Mouse (Mus musculus) stomach, embryonic 16.5 days (tissue): Measurements from ENCODE around the gene Ccdc12. TPM values are rescaled to one million over a fixed set of nuclear protein-coding genes. Genes with fewer than 3 reads are reported as not detected.

Source experiments
- ATAC-seq: fragments of 200-750 bp; cut with Nextera tagmentation; 2 replicates; pipeline ENCODE4 v1.8.0; 2017; ENCODE audit warnings: moderate number of reproducible peaks, moderate TSS enrichment; ENCODE audit not compliant: insufficient read depth, low FRiP score
- H3K27ac ChIP-seq: fragments of 300-500 bp; sonication (generic); 2 replicates; pipeline ENCODE4 v1.5.1; 2014; ENCODE audit warnings: low read length
- H3K27me3 ChIP-seq: fragments of 300-500 bp; sonication (generic); 2 replicates; pipeline ENCODE4 v1.6.1; 2014; ENCODE audit warnings: low read length, control low read depth, mixed read lengths; ENCODE audit not compliant: control insufficient read depth, insufficient read depth
- H3K36me3 ChIP-seq: fragments of 300-500 bp; sonication (generic); 2 replicates; pipeline ENCODE4 v1.6.1; 2014; ENCODE audit warnings: low read length; ENCODE audit not compliant: control insufficient read depth, insufficient read depth
- H3K4me1 ChIP-seq: fragments of 300-500 bp; sonication (generic); 2 replicates; pipeline ENCODE4 v1.6.1; 2014; ENCODE audit warnings: low read length, control low read depth, mixed read lengths; ENCODE audit not compliant: control insufficient read depth, insufficient read depth
- H3K4me2 ChIP-seq: fragments of 300-500 bp; sonication (generic); 2 replicates; pipeline ENCODE4 v1.6.1; 2014; ENCODE audit warnings: low read depth, low read length, mixed read lengths
- H3K4me3 ChIP-seq: fragments of 300-500 bp; sonication (generic); replicated peaks from 2 replicates; pipeline ENCODE4 v1.5.1; 2014; ENCODE audit warnings: mild to moderate bottlenecking, low read length
- H3K9ac ChIP-seq: fragments of 300-500 bp; sonication (generic); 2 replicates; pipeline ENCODE4 v1.6.1; 2014; ENCODE audit warnings: low read length
- H3K9me3 ChIP-seq: fragments of 300-500 bp; sonication (generic); replicated peaks from 2 replicates; pipeline ENCODE4 v1.6.1; 2016; ENCODE audit warnings: low read length, control low read depth; ENCODE audit not compliant: control insufficient read depth
- WGBS: fragments of 180-500 bp; shearing (Covaris S2); extraction: QIAGEN DNeasy Blood & Tissue Kit; methylation state at CpG from one replicate; pipeline ENCODE4 v1.1.7; 2014; 5-methylcytosine and 5-hydroxymethylcytosine counted together
- polyA plus RNA-seq: library from polyadenylated mRNA; unstranded; fragments of >200 nt; fragmentation: Nextera tagmentation; extraction: Ambion mirVana; gene quantifications from 2 replicates; pipeline ENCODE4 v1.2.1, GENCODE M21; 2015

Gene Ccdc12
- polyA plus RNA-seq, 1 experiment from 2014 or later = 148 TPM

- H3K27ac ChIP-seq = peak overlapping the region; percentile 48; the same call in 1 of the 2 replicates
- 74% methylated on average over 11 of the region's 11 CpGs for WGBS
- H3K27me3 ChIP-seq = no peaks in the 10 kb centered on the region
- peak overlapping the region; percentile 89 for H3K4me2 ChIP-seq
- peak overlapping the region; percentile 61 for H3K4me3 ChIP-seq
- H3K9ac ChIP-seq = peak overlapping the region; percentile 81
- H3K9me3 ChIP-seq = no peaks in the 10 kb centered on the region
- H3K4me1 ChIP-seq = peaks cover 12% of the 10 kb centered on the region; the same call in 1 of the 2 replicates
- ATAC-seq = no peak
- no peaks in the 10 kb centered on the region for H3K36me3 ChIP-seq
Observed at GRCm38 (mm10) chr9:110625350-110625908, 30.9 kb upstream of the Ccdc12 start.

- no peak for ATAC-seq
- H3K4me2 ChIP-seq = no peak overlapping the region
- WGBS = 88% methylated on average over 15 of the region's 15 CpGs
- H3K4me3 ChIP-seq = no peak overlapping the region
- H3K9ac ChIP-seq = no peak overlapping the region
- H3K27ac ChIP-seq = no peak overlapping the region
- H3K36me3 ChIP-seq = no peaks in the 10 kb centered on the region
- H3K27me3 ChIP-seq = peaks cover 16% of the 10 kb centered on the region
- peaks cover 4% of the 10 kb centered on the region; the same call in 1 of the 2 replicates for H3K4me1 ChIP-seq
- no peaks in the 10 kb centered on the region for H3K9me3 ChIP-seq
Observed at GRCm38 (mm10) chr9:110630171-110630570, 26.1 kb upstream of the Ccdc12 start.

GRCm38 (mm10) chr9:110631191-110631590 lies 25.1 kb upstream of the Ccdc12 start:
- Histone ChIP-seq H3K9ac (no peak overlapping the region), H3K36me3 (no peaks in the 10 kb centered on the region), H3K4me1 (no peaks in the 10 kb centered on the region), H3K4me3 (no peak overlapping the region), H3K27ac (no peak overlapping the region), H3K9me3 (no peaks in the 10 kb centered on the region), H3K4me2 (peak overlapping the region; percentile 10; the same call in 1 of the 2 replicates), H3K27me3 (peaks cover 16% of the 10 kb centered on the region)
- ATAC-seq = no peak
- WGBS = 27% methylated on average over 10 of the region's 10 CpGs

- Histone ChIP-seq H3K36me3 (no peaks in the 10 kb centered on the region), H3K27ac (no peak overlapping the region), H3K4me2 (peak overlapping the region; percentile 10), H3K9me3 (no peaks in the 10 kb centered on the region), H3K4me3 (no peak overlapping the region), H3K27me3 (peaks cover 16% of the 10 kb centered on the region), H3K4me1 (no peaks in the 10 kb centered on the region), H3K9ac (no peak overlapping the region)
- ATAC-seq = no peak; the same call in 1 of the 2 replicates
- WGBS = 38% methylated on average over 30 of the region's 30 CpGs
Observed at GRCm38 (mm10) chr9:110631651-110632275, 24.5 kb upstream of the Ccdc12 start.

GRCm38 (mm10) chr9:110632671-110633070 lies 23.6 kb upstream of the Ccdc12 start:
- Histone ChIP-seq H3K9me3 (no peaks in the 10 kb centered on the region), H3K4me3 (no peak overlapping the region), H3K27me3 (peaks cover 16% of the 10 kb centered on the region), H3K4me1 (no peaks in the 10 kb centered on the region), H3K36me3 (no peaks in the 10 kb centered on the region), H3K27ac (no peak overlapping the region), H3K4me2 (no peak overlapping the region), H3K9ac (no peak overlapping the region)
- ATAC-seq = no peak
- 80% methylated on average over 15 of the region's 15 CpGs for WGBS

GRCm38 (mm10) chr9:110633882-110634281 lies 22.4 kb upstream of the Ccdc12 start:
- ATAC-seq = no peak
- Histone ChIP-seq H3K36me3 (no peaks in the 10 kb centered on the region), H3K4me1 (no peaks in the 10 kb centered on the region), H3K4me2 (no peak overlapping the region), H3K27me3 (peaks cover 16% of the 10 kb centered on the region), H3K27ac (no peak overlapping the region), H3K4me3 (no peak overlapping the region), H3K9me3 (no peaks in the 10 kb centered on the region), H3K9ac (no peak overlapping the region)
- WGBS = 81% methylated on average over 17 of the region's 17 CpGs

- Histone ChIP-seq H3K36me3 (no peaks in the 10 kb centered on the region), H3K4me3 (no peak overlapping the region), H3K4me1 (no peaks in the 10 kb centered on the region), H3K27ac (no peak overlapping the region), H3K4me2 (no peak overlapping the region), H3K9me3 (no peaks in the 10 kb centered on the region), H3K9ac (no peak overlapping the region), H3K27me3 (peaks cover 16% of the 10 kb centered on the region)
- 12% methylated on average over 19 of the region's 19 CpGs for WGBS
- no peak for ATAC-seq
Observed at GRCm38 (mm10) chr9:110635225-110635624, 21.1 kb upstream of the Ccdc12 start.

GRCm38 (mm10) chr9:110638611-110639021 lies 17.7 kb upstream of the Ccdc12 start:
- H3K9me3 ChIP-seq = no peaks in the 10 kb centered on the region
- no peaks in the 10 kb centered on the region for H3K36me3 ChIP-seq
- H3K27me3 ChIP-seq = no peaks in the 10 kb centered on the region
- no peaks in the 10 kb centered on the region for H3K4me1 ChIP-seq
- peak; percentile 12; the same call in 1 of the 2 replicates for ATAC-seq
- H3K4me2 ChIP-seq = no peak overlapping the region
- H3K4me3 ChIP-seq = no peak overlapping the region
- H3K27ac ChIP-seq = no peak overlapping the region
- H3K9ac ChIP-seq = no peak overlapping the region
- 78% methylated on average over 10 of the region's 10 CpGs for WGBS

GRCm38 (mm10) chr9:110641006-110641405 lies 15.3 kb upstream of the Ccdc12 start:
- no peak overlapping the region for H3K4me2 ChIP-seq
- no peaks in the 10 kb centered on the region for H3K27me3 ChIP-seq
- WGBS = 76% methylated on average over 5 of the region's 5 CpGs
- no peak overlapping the region for H3K4me3 ChIP-seq
- H3K9ac ChIP-seq = no peak overlapping the region
- H3K9me3 ChIP-seq = no peaks in the 10 kb centered on the region
- H3K4me1 ChIP-seq = no peaks in the 10 kb centered on the region
- H3K27ac ChIP-seq = no peak overlapping the region
- ATAC-seq = no peak
- H3K36me3 ChIP-seq = no peaks in the 10 kb centered on the region
